Mouse (Mus musculus) cortical plate, adult 2 months (tissue): ENCODE measurements around the gene Fsip1. TPM values are rescaled to one million over a fixed set of nuclear protein-coding genes. Genes with fewer than 3 reads are reported as not detected.
A peak's percentile ranks its signal among the peaks of the same experiment; 100 is the strongest.

ENCODE experiments used
- H3K27ac ChIP-seq: fragments of 200-500 bp; 2 replicates; pipeline ENCODE4 v1.5.1; 2012; ENCODE audit warnings: low read length, control low read depth, inconsistent platforms; ENCODE audit not compliant: insufficient read depth
- H3K4me1 ChIP-seq: fragments of 200-500 bp; 2 replicates; pipeline ENCODE4 v1.6.1; 2011; ENCODE audit warnings: low read length; ENCODE audit not compliant: control insufficient read depth, insufficient read depth
- H3K4me3 ChIP-seq: fragments of 200-500 bp; 2 replicates; pipeline ENCODE4 v1.5.1; 2011; ENCODE audit warnings: mild to moderate bottlenecking, low read length, control low read depth; ENCODE audit not compliant: insufficient read depth
- CTCF ChIP-seq: fragments of 200-500 bp; IDR thresholded peaks from 2 replicates; pipeline ENCODE4 v1.5.1; 2011; ENCODE audit warnings: mild to moderate bottlenecking, control low read depth, low read length; ENCODE audit not compliant: insufficient read depth; ENCODE audit errors: extremely low read depth
- POLR2A ChIP-seq: fragments of 200-500 bp; IDR thresholded peaks from 2 replicates; pipeline ENCODE4 v1.6.1; 2011; ENCODE audit warnings: mild to moderate bottlenecking, low read length, control low read depth; ENCODE audit not compliant: insufficient read depth; ENCODE audit errors: extremely low read depth
- polyA plus RNA-seq: library from polyadenylated mRNA; depleted of rRNA; stranded (reverse); fragments of >200 nt; gene quantifications from 2 replicates; pipeline ENCODE4 v1.2.3, GENCODE M21; 2012

The Fsip1 gene
- polyA plus RNA-seq, 1 experiment: 0.65 TPM

DNA sequence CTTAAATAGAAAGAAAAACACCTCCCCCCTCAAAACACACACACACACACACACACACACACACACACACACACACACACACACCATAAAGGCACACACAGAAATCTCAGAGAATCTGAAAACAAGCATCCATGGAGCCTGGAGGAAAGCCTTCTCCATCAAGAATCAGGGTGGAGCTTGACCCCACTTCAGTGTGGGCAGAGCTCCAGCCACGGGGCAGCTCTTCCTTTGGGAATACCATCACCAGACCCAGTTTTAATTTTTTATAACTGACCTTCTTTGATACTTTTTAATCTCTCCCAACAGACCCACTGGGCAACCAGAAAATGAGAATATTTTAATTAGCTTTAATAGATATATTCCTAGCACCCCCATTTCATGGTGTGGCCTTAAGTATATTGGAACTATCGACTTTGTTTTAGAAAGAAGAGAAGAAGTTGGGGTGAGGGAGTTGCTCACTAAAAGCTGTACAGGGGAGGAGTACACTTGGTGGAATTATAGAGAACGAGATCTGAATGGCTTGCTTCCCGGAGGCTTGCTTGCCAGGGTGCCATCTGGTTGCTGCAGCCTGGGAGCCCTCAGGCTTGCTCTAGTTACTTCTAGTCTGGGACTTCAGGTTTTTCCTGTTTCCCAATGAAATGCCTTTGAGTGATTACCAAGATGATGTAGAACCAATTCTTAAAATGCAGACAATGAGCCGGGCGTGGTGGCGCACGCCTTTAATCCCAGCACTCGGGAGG lies 31.7 kb upstream of the Fsip1 start:
- Histone ChIP-seq H3K4me1 (no peaks in the 10 kb centered on the region), H3K27ac (no peak overlapping the region), H3K4me3 (no peak overlapping the region)
- no peak for TF ChIP-seq POLR2A
- no peak for TF ChIP-seq CTCF

DNA sequence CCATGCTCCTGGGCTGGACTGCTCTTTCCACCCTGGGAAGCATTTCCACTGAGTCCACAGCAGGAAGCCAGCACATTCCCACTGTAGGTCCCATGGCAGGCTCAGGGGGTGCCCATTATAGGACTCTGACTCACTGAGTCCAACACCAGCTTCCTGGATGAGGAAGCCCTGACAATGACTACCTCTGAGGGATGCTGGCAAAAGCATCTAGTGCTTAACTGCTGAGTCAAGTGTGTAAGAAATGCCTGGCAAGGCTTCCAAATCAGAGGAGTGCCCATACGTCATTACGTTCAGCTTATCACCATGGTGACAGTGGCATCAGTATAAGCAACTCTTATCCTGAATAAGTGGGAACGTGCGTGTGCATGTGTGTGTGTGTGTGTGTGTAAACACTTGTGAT lies 30.9 kb upstream of the Fsip1 start:
- Histone ChIP-seq H3K27ac (no peak overlapping the region), H3K4me1 (no peaks in the 10 kb centered on the region)
- TF ChIP-seq POLR2A (no peak), CTCF (no peak)

GRCm38 (mm10) chr2:118282467-118282866 lies 25.7 kb upstream of the Fsip1 start:
- Histone ChIP-seq H3K4me3 (no peak overlapping the region), H3K4me1 (no peaks in the 10 kb centered on the region), H3K27ac (no peak overlapping the region)
- TF ChIP-seq POLR2A (no peak), CTCF (no peak)

More for the DNA sequence above, 30.9 kb upstream of the Fsip1 start:
- H3K4me3 ChIP-seq: no peak overlapping the region

DNA sequence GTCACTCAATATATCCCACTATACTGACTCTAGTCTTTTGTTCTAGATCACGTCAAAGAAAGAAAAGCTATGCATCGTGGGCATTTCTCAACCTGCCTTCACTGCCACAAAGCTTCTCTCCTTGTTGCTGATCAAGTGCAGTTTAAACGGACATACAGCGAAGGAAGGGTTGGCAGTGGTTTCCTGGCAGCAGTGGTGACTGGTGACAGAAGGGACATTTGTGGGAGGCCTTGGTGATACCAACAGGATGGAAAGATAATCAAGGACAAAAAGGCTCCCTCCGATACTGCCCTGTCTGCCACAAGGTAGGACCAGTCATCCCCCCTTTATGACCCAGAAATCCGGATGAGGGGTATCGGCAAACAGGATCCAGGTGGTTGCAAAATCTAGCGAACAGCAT lies 21.5 kb upstream of the Fsip1 start:
- TF ChIP-seq CTCF (no peak), POLR2A (no peak)
- H3K27ac ChIP-seq: no peak overlapping the region
- no peak overlapping the region for H3K4me3 ChIP-seq
- no peaks in the 10 kb centered on the region for H3K4me1 ChIP-seq

GRCm38 (mm10) chr2:118271606-118272005 lies 14.8 kb upstream of the Fsip1 start:
- TF ChIP-seq CTCF (no peak), POLR2A (no peak)

DNA sequence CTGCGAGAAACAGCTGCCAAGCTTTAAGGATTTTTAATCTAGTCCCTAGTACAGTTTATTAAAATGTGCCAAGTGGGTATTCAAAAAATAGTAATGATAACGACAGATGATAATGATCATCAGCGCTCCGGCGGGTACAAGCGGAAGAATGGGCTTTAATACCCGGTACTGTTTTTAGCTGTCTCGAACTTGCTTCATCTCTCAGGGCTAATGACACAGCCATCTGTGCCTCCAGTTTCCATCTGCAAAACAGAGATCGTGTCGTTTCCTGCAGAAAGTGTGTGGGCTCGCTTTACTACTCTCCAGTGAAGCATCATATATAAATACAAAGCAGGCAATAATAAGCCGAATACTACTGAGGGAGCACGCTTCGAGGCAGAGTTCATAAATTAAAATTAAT lies 13.4 kb upstream of the Fsip1 start:
- TF ChIP-seq CTCF (no peak), POLR2A (no peak)
- H3K27ac ChIP-seq: no peak overlapping the region
- H3K4me3 ChIP-seq: no peak overlapping the region
- no peaks in the 10 kb centered on the region for H3K4me1 ChIP-seq

More at GRCm38 (mm10) chr2:118271606-118272005, 14.8 kb upstream of the Fsip1 start:
- no peak overlapping the region for H3K4me3 ChIP-seq
- no peaks in the 10 kb centered on the region for H3K4me1 ChIP-seq
- H3K27ac ChIP-seq: no peak overlapping the region

DNA sequence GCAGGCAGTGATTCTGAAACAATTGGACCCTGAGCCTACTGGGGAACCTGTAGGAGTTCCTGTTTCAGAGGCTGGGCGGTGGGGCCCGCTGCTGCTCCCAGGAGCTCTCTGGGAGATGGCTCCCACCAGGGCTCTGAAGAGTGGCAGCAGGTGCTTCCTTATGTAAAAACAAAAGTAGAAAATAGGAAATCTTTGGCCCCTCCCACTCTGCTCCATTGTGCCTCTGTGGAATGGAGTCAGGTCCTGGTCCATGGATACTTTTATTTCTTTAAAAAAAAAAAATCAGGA lies 7.1 kb upstream of the Fsip1 start:
- Histone ChIP-seq H3K4me1 (no peaks in the 10 kb centered on the region), H3K4me3 (no peak overlapping the region), H3K27ac (no peak overlapping the region)
- no peak for TF ChIP-seq POLR2A
- no peak for TF ChIP-seq CTCF

GRCm38 (mm10) chr2:118263151-118263913 lies 6.6 kb upstream of the Fsip1 start:
- Histone ChIP-seq H3K4me3 (no peak overlapping the region), H3K4me1 (no peaks in the 10 kb centered on the region), H3K27ac (no peak overlapping the region)
- TF ChIP-seq POLR2A (no peak), CTCF (peak; percentile 73)

- H3K27ac ChIP-seq: no peak overlapping the region
- H3K4me1 ChIP-seq: no peaks in the 10 kb centered on the region
- H3K4me3 ChIP-seq: no peak overlapping the region
- TF ChIP-seq POLR2A (no peak), CTCF (no peak)
Measured at GRCm38 (mm10) chr2:118262673-118263072, 5.9 kb upstream of the Fsip1 start.

GRCm38 (mm10) chr2:118259746-118260145 lies 3.0 kb upstream of the Fsip1 start:
- TF ChIP-seq POLR2A: no peak
- no peak for TF ChIP-seq CTCF
- Histone ChIP-seq H3K4me1 (no peaks in the 10 kb centered on the region), H3K27ac (no peak overlapping the region), H3K4me3 (no peak overlapping the region)
